Mouse (Mus musculus) stomach, embryonic 14.5 days (tissue): Measurements from ENCODE around the gene H2-DMb2. TPM values are rescaled to one million over a fixed set of nuclear protein-coding genes. Genes with fewer than 3 reads are reported as not detected.

ENCODE experiments used
- ATAC-seq: fragments of 200-750 bp; cut with Nextera tagmentation; 2 replicates; pipeline ENCODE4 v1.8.0; 2017; ENCODE audit warnings: low read depth, moderate TSS enrichment; ENCODE audit not compliant: insufficient number of reproducible peaks, insufficient read depth, low FRiP score
- H3K27ac ChIP-seq: fragments of 300-500 bp; sonication (generic); 2 replicates; pipeline ENCODE4 v1.5.1; 2014; ENCODE audit warnings: mild to moderate bottlenecking, low read length, moderate library complexity, mixed read lengths
- H3K27me3 ChIP-seq: fragments of 300-500 bp; sonication (generic); 2 replicates; pipeline ENCODE4 v1.6.1; 2014; ENCODE audit warnings: low read length, control low read depth, mixed read lengths; ENCODE audit not compliant: control insufficient read depth, insufficient read depth
- H3K36me3 ChIP-seq: fragments of 300-500 bp; sonication (generic); 2 replicates; pipeline ENCODE4 v1.6.1; 2014; ENCODE audit warnings: mild to moderate bottlenecking, control low read depth, low read length, moderate library complexity, mixed read lengths; ENCODE audit not compliant: control insufficient read depth, insufficient read depth
- H3K4me1 ChIP-seq: fragments of 300-500 bp; sonication (generic); 2 replicates; pipeline ENCODE4 v1.6.1; 2014; ENCODE audit warnings: low read length, control low read depth, mixed read lengths; ENCODE audit not compliant: control insufficient read depth, insufficient read depth
- H3K4me2 ChIP-seq: fragments of 300-500 bp; sonication (generic); replicated peaks from 2 replicates; pipeline ENCODE4 v1.6.1; 2014; ENCODE audit warnings: low read depth, low read length, control low read depth
- H3K4me3 ChIP-seq: fragments of 300-500 bp; sonication (generic); 2 replicates; pipeline ENCODE4 v1.5.1; 2014; ENCODE audit warnings: low read depth, low read length, control low read depth
- H3K9ac ChIP-seq: fragments of 300-500 bp; sonication (generic); replicated peaks from 2 replicates; pipeline ENCODE4 v1.6.1; 2014; ENCODE audit warnings: low read depth, mild to moderate bottlenecking, control low read depth, low read length, moderate library complexity, mixed read lengths
- H3K9me3 ChIP-seq: fragments of 300-500 bp; sonication (generic); 2 replicates; pipeline ENCODE4 v1.6.1; 2016; ENCODE audit warnings: low read depth, low read length, control low read depth; ENCODE audit not compliant: control insufficient read depth
- WGBS: fragments of 180-500 bp; shearing (Covaris S2); extraction: QIAGEN DNeasy Blood & Tissue Kit; methylation state at CpG from one replicate; pipeline ENCODE4 v1.1.7; 2014; 5-methylcytosine and 5-hydroxymethylcytosine counted together
- polyA plus RNA-seq: library from polyadenylated mRNA; unstranded; fragments of >200 nt; fragmentation: Nextera tagmentation; extraction: Ambion mirVana; gene quantifications from 2 replicates; pipeline ENCODE4 v1.2.1, GENCODE M21; 2014

Gene H2-DMb2
- polyA plus RNA-seq, 1 experiment from 2014 or later, result 0.38 TPM

- WGBS, result 75% methylated on average over 6 of the region's 6 CpGs
- Histone ChIP-seq H3K9me3 (no peaks in the 10 kb centered on the region), H3K27ac (no peak overlapping the region), H3K4me1 (no peaks in the 10 kb centered on the region), H3K4me2 (no peak overlapping the region), H3K36me3 (no peaks in the 10 kb centered on the region), H3K27me3 (no peaks in the 10 kb centered on the region), H3K4me3 (no peak overlapping the region), H3K9ac (no peak overlapping the region)
- no peak for ATAC-seq
These were observed 40.3 kb upstream of the H2-DMb2 start for GRCm38 (mm10) chr17:34102831-34103230.

DNA sequence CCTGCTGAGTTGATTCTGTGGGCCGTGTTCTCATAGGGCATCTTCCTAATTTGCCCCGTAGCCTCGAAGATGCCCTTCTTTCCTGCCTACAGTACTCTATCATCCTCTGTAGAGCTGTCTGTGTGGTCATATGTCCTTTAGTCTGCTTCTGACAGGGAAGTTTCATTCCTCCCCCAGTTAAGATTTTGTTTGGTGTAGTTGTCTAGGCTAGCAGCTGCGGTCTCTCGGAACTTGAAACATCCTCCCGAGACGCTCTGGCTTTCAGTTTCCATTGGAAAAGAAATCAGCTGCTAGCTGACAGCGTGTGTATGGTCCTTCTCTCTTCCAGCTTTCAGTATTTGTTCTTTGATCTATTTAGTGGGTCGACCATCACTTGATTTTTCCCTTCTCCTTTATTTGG is 38.3 kb upstream of the H2-DMb2 start:
- H3K27me3 ChIP-seq, result no peaks in the 10 kb centered on the region
- no peak overlapping the region for H3K4me3 ChIP-seq
- 74% methylated on average over 9 of the region's 9 CpGs for WGBS
- no peak overlapping the region for H3K9ac ChIP-seq
- no peak for ATAC-seq
- H3K9me3 ChIP-seq, result no peaks in the 10 kb centered on the region
- H3K27ac ChIP-seq, result no peak overlapping the region
- no peak overlapping the region for H3K4me2 ChIP-seq
- H3K4me1 ChIP-seq, result no peaks in the 10 kb centered on the region
- H3K36me3 ChIP-seq, result peaks cover 7% of the 10 kb centered on the region; the same call in 1 of the 2 replicates

DNA sequence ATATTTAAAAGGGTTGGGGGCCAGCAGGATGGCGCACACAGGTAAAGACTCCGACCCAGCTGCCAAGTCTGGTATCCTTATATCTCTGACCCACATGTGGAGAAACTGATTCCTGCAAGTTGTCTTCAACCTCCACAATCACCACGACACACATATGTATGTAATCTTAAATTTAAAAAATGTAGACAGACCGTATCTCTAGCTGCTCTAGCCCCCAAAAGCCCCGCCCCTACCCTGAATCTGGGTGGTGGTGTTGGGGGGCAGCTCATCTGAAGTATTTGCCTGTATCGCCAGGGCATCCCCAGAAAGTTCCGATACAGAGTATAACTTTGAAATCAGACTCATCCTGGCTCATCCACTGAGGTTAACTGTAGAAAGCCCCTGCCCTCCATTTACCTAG is 36.6 kb upstream of the H2-DMb2 start:
- Histone ChIP-seq H3K4me3 (no peak overlapping the region), H3K9ac (no peak overlapping the region), H3K4me1 (no peaks in the 10 kb centered on the region), H3K27ac (no peak overlapping the region), H3K9me3 (no peaks in the 10 kb centered on the region), H3K27me3 (no peaks in the 10 kb centered on the region), H3K4me2 (no peak overlapping the region), H3K36me3 (peaks cover 21% of the 10 kb centered on the region)
- ATAC-seq, result no peak
- 78% methylated on average over 7 of the region's 7 CpGs for WGBS

DNA sequence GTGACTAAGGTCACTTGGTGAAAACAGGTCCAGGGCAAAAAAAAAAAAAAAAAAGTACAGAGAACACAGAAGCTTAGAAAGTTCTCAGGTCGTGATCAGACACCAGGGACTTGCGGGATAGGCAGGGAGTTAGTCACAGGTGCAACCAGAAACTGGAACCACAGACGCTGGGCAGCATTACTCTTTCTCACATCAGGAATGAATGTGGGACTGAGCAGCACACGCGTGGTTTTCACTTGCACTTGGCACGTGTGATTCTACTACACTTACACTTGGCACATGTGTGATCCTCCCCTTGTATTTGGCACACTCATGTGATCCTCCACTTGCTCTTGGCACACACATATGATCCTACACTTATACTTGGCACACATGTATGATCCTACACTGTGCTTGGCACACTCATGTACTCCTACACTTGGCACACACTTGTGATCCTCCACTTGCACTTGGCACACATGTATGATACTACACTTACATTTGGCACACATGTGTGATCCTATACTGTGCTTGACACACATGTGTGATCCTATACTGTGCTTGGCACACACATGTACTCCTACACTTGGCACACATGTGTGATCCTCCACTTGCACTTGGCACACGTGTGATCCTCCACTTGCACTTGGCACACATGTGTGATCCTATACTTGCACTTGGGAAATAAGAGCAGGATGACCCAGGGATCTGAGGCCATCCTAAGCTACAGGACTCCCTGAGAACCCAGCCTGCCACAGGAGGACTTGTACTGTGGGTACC is 35.8 kb upstream of the H2-DMb2 start:
- Histone ChIP-seq H3K9ac (no peak overlapping the region), H3K4me1 (no peaks in the 10 kb centered on the region), H3K4me3 (no peak overlapping the region), H3K36me3 (peaks cover 29% of the 10 kb centered on the region), H3K27me3 (no peaks in the 10 kb centered on the region), H3K9me3 (no peaks in the 10 kb centered on the region), H3K27ac (no peak overlapping the region), H3K4me2 (no peak overlapping the region)
- 80% methylated on average over 7 of the region's 7 CpGs for WGBS
- ATAC-seq, result no peak

DNA sequence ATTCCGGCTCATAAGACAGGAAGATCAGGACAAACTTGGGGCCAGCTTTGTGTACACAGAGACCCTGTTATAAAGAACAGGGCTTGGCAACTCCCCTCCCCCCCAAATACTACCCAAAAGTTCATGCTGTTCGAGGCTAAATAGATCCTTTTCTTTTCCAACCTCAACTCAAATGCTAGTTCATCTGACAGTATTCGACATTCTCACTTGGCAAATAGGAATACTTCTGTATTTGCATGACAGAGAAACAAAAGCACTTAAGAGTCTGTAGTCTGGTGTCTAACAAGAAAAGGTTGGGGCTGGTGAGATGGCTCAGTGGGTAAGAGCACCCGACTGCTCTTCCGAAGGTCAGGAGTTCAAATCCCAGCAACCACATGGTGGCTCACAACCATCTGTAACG is 34.6 kb upstream of the H2-DMb2 start:
- no peak for ATAC-seq
- no peaks in the 10 kb centered on the region for H3K9me3 ChIP-seq
- H3K9ac ChIP-seq, result no peak overlapping the region
- no peak overlapping the region for H3K27ac ChIP-seq
- peaks cover 41% of the 10 kb centered on the region for H3K36me3 ChIP-seq
- no peak overlapping the region for H3K4me3 ChIP-seq
- H3K27me3 ChIP-seq, result no peaks in the 10 kb centered on the region
- 78% methylated on average over 5 of the region's 6 CpGs for WGBS
- no peaks in the 10 kb centered on the region for H3K4me1 ChIP-seq
- H3K4me2 ChIP-seq, result no peak overlapping the region

- H3K36me3 ChIP-seq, result peaks cover 48% of the 10 kb centered on the region
- H3K9ac ChIP-seq, result no peak overlapping the region
- H3K4me2 ChIP-seq, result no peak overlapping the region
- no peaks in the 10 kb centered on the region for H3K27me3 ChIP-seq
- no peak overlapping the region for H3K4me3 ChIP-seq
- H3K4me1 ChIP-seq, result no peaks in the 10 kb centered on the region
- WGBS, result 79% methylated on average over 14 of the region's 14 CpGs
- ATAC-seq, result 0 out of 2 replicates have a peak, but pooled peaks have one; percentile 19
- 0 out of 2 replicates have a peak overlapping the region, but pooled peaks have one; percentile 2 for H3K27ac ChIP-seq
- H3K9me3 ChIP-seq, result no peaks in the 10 kb centered on the region
These were observed 33.9 kb upstream of the H2-DMb2 start for GRCm38 (mm10) chr17:34109038-34109805.

DNA sequence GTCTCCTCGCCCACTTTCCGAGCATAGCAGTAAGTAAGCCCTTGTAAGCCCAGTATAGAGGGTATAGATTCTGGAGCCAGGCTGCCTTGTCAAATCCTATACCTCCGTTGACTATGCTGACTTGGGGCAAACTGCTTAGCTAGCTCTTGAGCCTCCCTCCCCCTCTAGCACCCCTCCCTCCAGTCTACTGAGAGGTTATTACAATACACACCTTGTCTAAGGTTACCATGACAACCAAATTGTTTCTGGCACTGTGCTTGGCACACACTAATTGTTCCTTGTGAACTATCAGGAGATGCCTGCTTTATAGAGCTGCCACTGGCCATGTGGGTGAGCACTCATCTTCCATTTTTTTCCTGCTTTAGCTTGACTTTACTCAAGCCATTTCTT is 33.3 kb upstream of the H2-DMb2 start:
- no peaks in the 10 kb centered on the region for H3K9me3 ChIP-seq

GRCm38 (mm10) chr17:34110309-34110708 is 32.8 kb upstream of the H2-DMb2 start:
- H3K4me1 ChIP-seq, result no peaks in the 10 kb centered on the region
- H3K4me3 ChIP-seq, result no peak overlapping the region
- no peak for ATAC-seq
- H3K9me3 ChIP-seq, result no peaks in the 10 kb centered on the region
- H3K27ac ChIP-seq, result no peak overlapping the region
- H3K27me3 ChIP-seq, result no peaks in the 10 kb centered on the region
- H3K36me3 ChIP-seq, result peaks cover 59% of the 10 kb centered on the region
- no peak overlapping the region for H3K9ac ChIP-seq
- WGBS, result 67% methylated on average over 8 of the region's 8 CpGs
- no peak overlapping the region for H3K4me2 ChIP-seq

More for the DNA sequence above, 33.3 kb upstream of the H2-DMb2 start:
- peak; percentile 33; the same call in 1 of the 2 replicates for ATAC-seq
- Histone ChIP-seq H3K4me3 (no peak overlapping the region), H3K27me3 (no peaks in the 10 kb centered on the region), H3K36me3 (peaks cover 54% of the 10 kb centered on the region), H3K4me1 (no peaks in the 10 kb centered on the region), H3K4me2 (no peak overlapping the region), H3K9ac (no peak overlapping the region), H3K27ac (0 out of 2 replicates have a peak overlapping the region, but pooled peaks have one; percentile 2)
- WGBS, result 69% methylated on average over 3 of the region's 3 CpGs
